Mouse (Mus musculus) lung, embryonic 16.5 days (tissue): ENCODE data around the gene Hoxb9. TPM values are rescaled to one million over a fixed set of nuclear protein-coding genes. Genes with fewer than 3 reads are reported as not detected.

Experiments used
- ATAC-seq: fragments of 200-750 bp; cut with Nextera tagmentation; 2 replicates; pipeline ENCODE4 v1.8.0; 2017; ENCODE audit warnings: low read depth, mild to moderate bottlenecking, moderate library complexity
- H3K27ac ChIP-seq: fragments of 300-500 bp; sonication (generic); 2 replicates; pipeline ENCODE4 v1.5.1; 2014; ENCODE audit warnings: mild to moderate bottlenecking, control low read depth, low read length
- H3K27me3 ChIP-seq: fragments of 300-500 bp; sonication (generic); 2 replicates; pipeline ENCODE4 v1.6.1; 2014; ENCODE audit warnings: low read depth, low read length, mixed read lengths; ENCODE audit not compliant: control insufficient read depth, insufficient read depth
- H3K36me3 ChIP-seq: fragments of 300-500 bp; sonication (generic); 2 replicates; pipeline ENCODE4 v1.6.1; 2014; ENCODE audit warnings: low read length; ENCODE audit not compliant: control insufficient read depth, insufficient read depth
- H3K4me1 ChIP-seq: fragments of 300-500 bp; sonication (generic); replicated peaks from 2 replicates; pipeline ENCODE4 v1.6.1; 2014; ENCODE audit warnings: low read length, mixed read lengths; ENCODE audit not compliant: control insufficient read depth, insufficient read depth
- H3K4me2 ChIP-seq: fragments of 300-500 bp; sonication (generic); 2 replicates; pipeline ENCODE4 v1.6.1; 2014; ENCODE audit warnings: low read depth, low read length, control low read depth
- H3K4me3 ChIP-seq: fragments of 300-500 bp; sonication (generic); 2 replicates; pipeline ENCODE4 v1.5.1; 2014; ENCODE audit warnings: mild to moderate bottlenecking, low read length, control low read depth
- H3K9ac ChIP-seq: fragments of 300-500 bp; sonication (generic); 2 replicates; pipeline ENCODE4 v1.6.1; 2014; ENCODE audit warnings: low read length, control low read depth
- H3K9me3 ChIP-seq: fragments of 300-500 bp; sonication (generic); 2 replicates; pipeline ENCODE4 v1.6.1; 2016; ENCODE audit warnings: low read length; ENCODE audit not compliant: control insufficient read depth
- WGBS: fragments of 180-500 bp; shearing (Covaris S2); extraction: QIAGEN DNeasy Blood & Tissue Kit; methylation state at CpG from one replicate; pipeline ENCODE4 v1.1.7; 2014; 5-methylcytosine and 5-hydroxymethylcytosine counted together
- polyA plus RNA-seq: library from polyadenylated mRNA; unstranded; fragments of >200 nt; fragmentation: Nextera tagmentation; extraction: Ambion mirVana; gene quantifications from 2 replicates; pipeline ENCODE4 v1.2.1, GENCODE M21; 2015

The Hoxb9 gene
- polyA plus RNA-seq, 1 experiment from 2014 or later: 0.28 TPM

GRCm38 (mm10) chr11:96255111-96255995 is 15.9 kb upstream of the Hoxb9 start:
- Histone ChIP-seq H3K4me1 (peaks cover 3% of the 10 kb centered on the region; the same call in 1 of the 2 replicates), H3K36me3 (no peaks in the 10 kb centered on the region), H3K4me3 (0 out of 2 replicates have a peak overlapping the region, but pooled peaks have one; percentile 9), H3K27me3 (peaks cover 96% of the 10 kb centered on the region), H3K9ac (no peak overlapping the region), H3K4me2 (no peak overlapping the region), H3K27ac (no peak overlapping the region), H3K9me3 (no peaks in the 10 kb centered on the region)
- no peak for ATAC-seq
- WGBS: 3% methylated on average over 39 of the region's 39 CpGs

- Histone ChIP-seq H3K9me3 (no peaks in the 10 kb centered on the region), H3K36me3 (no peaks in the 10 kb centered on the region), H3K4me3 (no peak overlapping the region), H3K9ac (no peak overlapping the region), H3K27me3 (peaks cover 96% of the 10 kb centered on the region), H3K27ac (no peak overlapping the region), H3K4me1 (peaks cover 4% of the 10 kb centered on the region; the same call in 1 of the 2 replicates), H3K4me2 (no peak overlapping the region)
- WGBS: 3% methylated on average over 14 of the region's 14 CpGs
- ATAC-seq: no peak
Measured at GRCm38 (mm10) chr11:96255996-96256445, 15.2 kb upstream of the Hoxb9 start.

GRCm38 (mm10) chr11:96257141-96257540 is 14.1 kb upstream of the Hoxb9 start:
- no peak for ATAC-seq
- Histone ChIP-seq H3K9ac (no peak overlapping the region), H3K27me3 (peaks cover 97% of the 10 kb centered on the region), H3K4me2 (no peak overlapping the region), H3K4me3 (no peak overlapping the region), H3K36me3 (no peaks in the 10 kb centered on the region), H3K9me3 (no peaks in the 10 kb centered on the region), H3K27ac (no peak overlapping the region), H3K4me1 (peaks cover 8% of the 10 kb centered on the region; the same call in 1 of the 2 replicates)
- 20% methylated on average over 2 of the region's 2 CpGs for WGBS

GRCm38 (mm10) chr11:96259038-96259437 is 12.2 kb upstream of the Hoxb9 start:
- WGBS: 2% methylated on average over 2 of the region's 2 CpGs
- Histone ChIP-seq H3K27me3 (peaks cover 98% of the 10 kb centered on the region), H3K4me3 (no peak overlapping the region), H3K4me2 (no peak overlapping the region), H3K9ac (no peak overlapping the region), H3K9me3 (no peaks in the 10 kb centered on the region), H3K4me1 (peaks cover 8% of the 10 kb centered on the region; the same call in 1 of the 2 replicates), H3K36me3 (no peaks in the 10 kb centered on the region), H3K27ac (no peak overlapping the region)
- no peak for ATAC-seq

GRCm38 (mm10) chr11:96259511-96259910 is 11.7 kb upstream of the Hoxb9 start:
- WGBS: 14% methylated on average over 1 of the region's 1 CpGs
- Histone ChIP-seq H3K4me2 (no peak overlapping the region), H3K4me3 (no peak overlapping the region), H3K27me3 (peaks cover 98% of the 10 kb centered on the region), H3K27ac (no peak overlapping the region), H3K9ac (no peak overlapping the region), H3K9me3 (no peaks in the 10 kb centered on the region; the same call in 1 of the 2 replicates), H3K4me1 (peaks cover 8% of the 10 kb centered on the region; the same call in 1 of the 2 replicates), H3K36me3 (no peaks in the 10 kb centered on the region)
- ATAC-seq: no peak

- Histone ChIP-seq H3K36me3 (no peaks in the 10 kb centered on the region), H3K4me3 (no peak overlapping the region), H3K4me1 (peaks cover 8% of the 10 kb centered on the region; the same call in 1 of the 2 replicates), H3K27ac (no peak overlapping the region), H3K9me3 (no peaks in the 10 kb centered on the region; the same call in 1 of the 2 replicates), H3K4me2 (peak overlapping the region; percentile 10; the same call in 1 of the 2 replicates), H3K27me3 (peaks cover 98% of the 10 kb centered on the region), H3K9ac (no peak overlapping the region)
- ATAC-seq: peak; percentile 77
- 4% methylated on average over 23 of the region's 23 CpGs for WGBS
Measured at GRCm38 (mm10) chr11:96260310-96260970, 10.8 kb upstream of the Hoxb9 start.

GRCm38 (mm10) chr11:96261323-96261890 is 9.8 kb upstream of the Hoxb9 start:
- no peak overlapping the region for H3K9ac ChIP-seq
- no peak overlapping the region for H3K4me3 ChIP-seq
- ATAC-seq: peak; percentile 58; the same call in 1 of the 2 replicates
- H3K27ac ChIP-seq: no peak overlapping the region
- WGBS: 2% methylated on average over 24 of the region's 24 CpGs
- no peaks in the 10 kb centered on the region for H3K36me3 ChIP-seq
- peaks cover 10% of the 10 kb centered on the region; the same call in 1 of the 2 replicates for H3K4me1 ChIP-seq
- H3K4me2 ChIP-seq: no peak overlapping the region
- H3K27me3 ChIP-seq: peaks cover 96% of the 10 kb centered on the region
- no peaks in the 10 kb centered on the region; the same call in 1 of the 2 replicates for H3K9me3 ChIP-seq

- H3K4me1 ChIP-seq: peaks cover 10% of the 10 kb centered on the region; the same call in 1 of the 2 replicates
Measured at GRCm38 (mm10) chr11:96262262-96262830, 8.9 kb upstream of the Hoxb9 start.

More at GRCm38 (mm10) chr11:96262262-96262830, 8.9 kb upstream of the Hoxb9 start:
- WGBS: 4% methylated on average over 6 of the region's 6 CpGs
- no peak overlapping the region for H3K9ac ChIP-seq
- peaks cover 97% of the 10 kb centered on the region for H3K27me3 ChIP-seq
- no peak overlapping the region for H3K4me3 ChIP-seq
- no peaks in the 10 kb centered on the region; the same call in 1 of the 2 replicates for H3K9me3 ChIP-seq
- H3K27ac ChIP-seq: no peak overlapping the region
- H3K4me2 ChIP-seq: no peak overlapping the region
- no peaks in the 10 kb centered on the region for H3K36me3 ChIP-seq
- ATAC-seq: no peak
